Mouse (Mus musculus) spleen, postnatal 14 days (tissue): ENCODE measurements around the gene Cyp17a1.

Experiments used
- DNase-seq, 2 experiments: peaks; one replicate each; pipeline ENCODE4 v3.0.0; 2021 to 2022; ENCODE audit warnings: low spot score in 2 of 2

The Cyp17a1 gene

DNA sequence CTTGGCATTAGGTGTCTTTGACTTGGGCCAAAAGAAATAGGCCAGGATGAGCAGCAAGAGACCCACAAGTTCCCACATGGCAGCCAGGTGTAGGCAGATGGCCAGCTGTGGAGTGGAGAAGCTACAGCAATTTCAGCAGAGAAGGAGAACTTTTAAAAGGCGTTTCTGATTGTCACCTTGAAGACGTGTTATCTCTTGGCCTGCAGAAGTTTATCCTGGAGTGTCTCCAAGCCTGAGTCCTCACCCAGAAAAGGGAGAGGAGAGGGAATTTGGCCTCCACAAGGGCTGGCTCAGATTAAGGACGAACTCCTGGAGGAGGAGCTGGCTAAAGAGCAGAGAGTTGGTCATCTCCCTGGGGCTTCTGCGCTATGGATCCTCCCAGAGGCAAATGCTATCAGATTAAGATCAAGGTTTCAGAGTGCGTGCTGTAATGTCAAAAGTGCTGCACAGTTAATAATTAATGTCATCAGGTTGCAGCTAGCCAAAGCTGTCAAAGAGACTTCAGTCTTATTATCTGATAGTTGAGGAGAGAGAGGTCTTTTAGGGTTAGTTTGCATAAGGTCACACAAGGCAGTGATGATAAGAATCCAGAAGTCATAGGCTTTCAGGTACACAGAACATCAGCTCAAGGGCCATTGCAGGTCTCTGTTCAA, at the start of gene Cyp17a1:
Gene Cyp17a1 (minus strand): TSS at position 407 of the 653 bp plus-strand sequence.
- no peak for DNase-seq

DNA sequence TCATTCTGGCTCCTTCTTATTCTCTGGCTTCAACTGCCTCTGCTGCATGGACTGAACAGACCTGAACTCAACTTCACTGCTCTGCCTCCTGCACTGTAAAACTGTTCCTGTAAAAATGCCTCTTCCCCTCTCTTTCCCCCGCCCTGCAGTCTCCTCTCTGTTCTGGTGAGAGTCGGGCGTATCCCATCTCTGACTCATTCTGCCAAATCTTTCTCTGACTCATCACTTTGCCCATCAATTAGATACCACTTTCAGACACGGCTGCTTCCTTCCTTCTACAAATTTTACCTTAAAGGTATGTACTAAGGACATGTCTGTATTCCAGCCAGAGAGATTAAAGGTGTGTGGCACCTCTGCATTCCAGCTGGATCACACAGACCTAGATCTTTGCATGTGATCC, 45.2 kb upstream of the Cyp17a1 start:
- DNase-seq, result no peak

DNA sequence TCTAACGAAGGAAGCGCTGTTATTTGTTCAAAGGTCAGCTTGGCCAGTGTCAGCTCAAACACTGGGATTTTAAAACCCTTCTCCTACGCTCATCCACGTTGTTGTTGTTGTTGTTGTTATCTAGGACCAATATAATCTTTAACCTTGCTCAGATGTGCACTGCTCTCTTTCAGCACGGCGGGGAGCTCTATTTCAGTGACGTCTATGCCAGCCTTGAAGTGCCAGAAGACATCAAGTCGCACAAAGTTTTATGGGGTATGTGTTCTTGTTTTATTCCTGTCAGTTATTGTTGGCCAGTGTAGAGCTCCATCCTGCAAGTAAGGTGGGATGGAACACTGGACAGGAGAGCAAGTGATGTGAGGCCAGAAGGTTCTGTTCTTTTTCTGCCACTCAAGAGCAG, 42.0 kb upstream of the Cyp17a1 start:
- no peak for DNase-seq

DNA sequence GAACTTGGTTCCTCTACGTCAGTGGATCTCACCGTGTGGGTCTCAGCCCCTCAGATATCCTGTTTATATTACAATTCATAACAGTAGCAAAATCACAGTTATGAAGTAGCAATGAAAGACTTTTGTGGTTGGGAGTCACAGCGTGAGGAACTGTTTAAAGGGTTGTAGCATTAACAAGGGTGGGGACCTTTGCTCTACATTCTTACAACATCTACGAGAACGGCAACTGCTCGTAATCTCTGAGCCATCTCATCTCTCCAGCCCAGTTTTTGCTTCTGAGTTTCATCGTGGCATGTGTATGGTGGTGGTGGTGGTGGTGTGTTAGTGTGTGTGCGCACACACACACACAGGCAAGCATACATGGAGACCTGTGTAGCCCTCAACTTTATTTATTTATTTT, 41.3 kb upstream of the Cyp17a1 start:
- DNase-seq, result no peak

DNA sequence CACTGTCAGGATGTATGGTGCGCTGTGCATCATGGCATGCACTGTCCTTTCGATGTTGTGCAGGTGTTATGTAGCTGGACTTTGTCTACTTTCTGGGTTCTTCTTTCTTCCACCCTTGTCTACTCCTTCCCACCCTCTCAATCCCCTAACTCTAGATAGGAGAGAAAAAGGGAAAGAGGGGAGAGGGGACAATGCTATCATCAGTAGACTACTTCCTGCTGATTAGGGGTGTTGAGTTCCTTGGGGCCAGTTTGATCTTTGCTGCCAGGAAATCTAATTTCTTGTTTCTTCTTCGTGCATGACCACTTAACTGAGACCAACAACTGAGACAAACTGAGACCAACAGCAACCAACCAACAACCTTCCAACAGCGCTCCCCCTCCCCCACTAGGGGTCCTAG, 37.6 kb upstream of the Cyp17a1 start:
- no peak for DNase-seq

DNA sequence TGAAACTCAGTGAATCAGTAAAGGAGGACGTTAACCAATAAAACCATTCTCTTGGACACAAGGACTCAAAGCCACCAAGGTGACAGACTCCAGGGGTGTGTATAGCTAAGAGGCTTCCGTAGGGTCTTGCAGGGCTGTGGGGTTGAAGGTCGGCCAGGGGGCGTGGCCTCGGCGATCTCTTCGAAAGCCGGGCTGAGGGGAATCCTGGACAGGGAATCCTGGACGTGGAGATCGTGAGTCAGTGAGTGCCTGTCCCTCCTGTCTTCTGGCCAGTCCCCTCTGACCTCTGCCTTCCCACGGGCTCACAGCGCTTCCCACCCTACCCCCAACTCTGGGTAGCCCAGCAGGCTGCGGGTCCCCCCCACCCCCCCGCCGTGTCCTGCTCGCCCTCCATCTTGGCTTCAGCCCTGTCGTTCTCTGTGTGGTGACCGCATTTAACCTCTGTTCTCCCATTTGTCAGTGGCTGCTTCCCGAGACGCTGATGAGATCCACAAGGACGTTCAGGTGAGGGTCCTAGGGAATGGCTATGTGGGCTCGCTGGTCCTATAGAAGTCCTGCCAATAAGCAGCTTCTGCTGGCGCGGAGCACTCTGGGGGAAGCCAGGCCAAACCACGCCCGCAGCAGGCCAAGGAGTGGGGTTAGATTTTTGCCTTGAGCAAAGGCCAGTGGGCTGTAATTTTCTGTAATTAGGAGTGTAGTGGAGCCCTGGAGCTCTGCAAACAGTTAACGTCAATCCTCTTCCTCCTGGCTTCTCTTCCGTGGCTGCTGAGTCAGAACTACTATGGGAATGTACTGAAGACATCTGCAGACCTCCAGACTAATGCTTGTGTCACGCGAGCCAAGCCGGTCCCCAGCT, 34.6 kb upstream of the Cyp17a1 start, which contains the start of gene As3mt:
Gene As3mt (plus strand): TSS at position 163 of the 856 bp plus-strand sequence.
- peak; percentile 49 to 58 for DNase-seq

DNA sequence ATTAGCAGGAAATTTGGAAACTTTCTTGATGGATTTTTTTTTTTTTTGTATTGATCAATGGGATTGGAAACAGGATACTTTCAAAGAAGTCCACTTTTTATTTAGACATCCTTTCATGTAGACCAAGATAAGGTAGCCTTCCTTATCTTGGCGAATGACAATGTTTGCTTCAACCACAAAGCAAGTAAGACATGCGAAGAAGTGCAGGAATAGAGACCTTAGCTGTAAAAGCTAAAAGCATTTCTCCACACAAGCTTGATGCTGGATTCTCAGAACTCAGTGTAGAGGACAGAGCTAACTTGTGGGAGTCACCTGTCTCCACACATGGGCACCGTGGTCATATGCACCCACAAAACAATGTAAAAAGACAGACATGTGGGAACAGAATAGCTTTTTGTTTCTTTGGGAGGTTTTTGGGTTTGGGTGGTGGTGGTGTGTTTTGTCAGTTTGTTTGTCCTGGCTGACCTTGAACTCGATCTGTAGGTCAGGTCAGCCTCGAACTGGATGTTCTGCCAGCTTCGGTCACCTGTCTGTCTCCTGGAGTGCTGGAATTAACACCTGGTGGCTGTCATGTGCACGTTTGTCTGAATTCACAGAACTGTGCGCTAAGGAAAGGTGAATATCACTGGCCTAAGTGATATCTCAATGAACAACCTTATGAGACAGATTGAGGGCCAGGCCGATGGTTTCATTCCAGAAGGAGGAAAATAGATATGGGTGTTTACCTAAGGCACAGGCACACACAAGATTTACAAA, 33.7 kb upstream of the Cyp17a1 start:
- no peak for DNase-seq

DNA sequence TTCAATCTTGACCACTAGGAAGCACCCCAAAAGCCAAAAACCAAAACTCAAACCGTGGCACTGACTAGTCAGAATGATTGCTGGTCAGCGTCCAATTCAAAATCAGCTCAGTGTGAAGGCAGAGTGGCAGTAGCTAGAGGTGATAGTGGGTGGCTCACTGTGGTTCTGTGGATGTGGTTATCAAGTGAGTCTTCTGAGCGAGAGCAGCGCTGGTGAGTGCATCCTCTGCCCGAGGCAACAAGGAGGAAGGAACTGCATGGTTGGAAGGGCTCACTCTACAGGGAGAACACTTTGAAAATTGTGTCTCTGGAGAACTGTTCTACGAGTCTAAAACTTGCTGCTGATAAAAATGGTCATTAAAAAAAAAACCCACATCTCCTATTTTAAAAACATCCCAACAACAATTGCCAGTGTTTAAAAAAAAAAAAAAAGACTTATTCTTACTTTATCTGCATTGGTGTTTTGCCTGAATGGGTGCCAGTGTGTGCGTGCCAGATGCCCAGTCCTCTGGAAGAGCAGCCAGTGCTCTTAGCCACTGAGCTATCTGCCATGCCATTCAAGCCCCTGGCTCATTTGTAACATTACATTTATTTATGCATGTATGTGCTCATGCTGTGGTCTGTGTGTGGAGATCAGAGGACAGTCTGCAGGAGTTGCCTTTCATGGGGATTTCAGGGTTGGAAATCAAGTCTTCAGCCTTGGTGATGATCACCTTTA, 33.0 kb upstream of the Cyp17a1 start:
- DNase-seq, result no peak

DNA sequence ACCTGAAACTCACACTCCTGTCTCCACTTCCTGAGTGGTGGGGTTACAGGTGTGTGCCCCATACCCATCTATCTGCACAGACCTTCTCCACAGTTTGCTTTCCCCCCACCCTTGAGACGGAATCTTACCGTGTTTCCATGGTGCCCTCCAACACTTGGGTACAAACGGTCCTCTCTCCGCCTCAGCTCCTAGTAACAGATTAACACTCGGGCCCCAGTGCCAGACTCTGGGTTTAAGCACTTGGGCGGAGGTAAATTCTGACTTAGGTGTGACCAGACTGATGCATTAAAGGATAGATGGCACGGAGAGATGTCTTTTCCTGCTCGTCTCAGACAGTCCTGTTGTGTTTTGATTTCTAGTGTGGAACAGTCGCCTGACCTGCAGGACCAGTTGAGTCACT, 28.2 kb upstream of the Cyp17a1 start:
- no peak for DNase-seq

DNA sequence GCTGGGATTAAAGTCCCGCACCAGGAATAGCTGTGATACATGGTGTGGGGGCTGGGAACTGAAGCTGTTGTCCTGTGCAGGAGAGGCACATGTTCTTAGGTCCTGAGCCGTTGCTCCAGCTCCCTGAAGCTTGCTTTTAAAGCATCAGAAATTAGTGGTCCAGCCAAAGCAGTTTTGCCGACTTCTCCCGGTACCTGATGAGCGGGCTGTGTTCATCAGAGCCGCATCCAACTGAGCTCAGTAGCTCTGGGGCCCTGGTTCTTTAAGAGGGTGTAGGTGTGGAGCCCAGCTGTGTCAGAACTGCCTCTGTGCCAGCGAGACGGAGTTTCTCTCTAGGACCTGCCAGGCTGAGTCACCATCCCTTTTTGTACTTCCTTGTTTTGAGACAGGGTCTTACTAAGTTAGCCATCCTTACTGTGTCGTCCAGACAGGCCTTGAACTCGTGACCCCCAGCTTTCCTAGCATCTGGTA, 26.1 kb upstream of the Cyp17a1 start:
- DNase-seq, result no peak

DNA sequence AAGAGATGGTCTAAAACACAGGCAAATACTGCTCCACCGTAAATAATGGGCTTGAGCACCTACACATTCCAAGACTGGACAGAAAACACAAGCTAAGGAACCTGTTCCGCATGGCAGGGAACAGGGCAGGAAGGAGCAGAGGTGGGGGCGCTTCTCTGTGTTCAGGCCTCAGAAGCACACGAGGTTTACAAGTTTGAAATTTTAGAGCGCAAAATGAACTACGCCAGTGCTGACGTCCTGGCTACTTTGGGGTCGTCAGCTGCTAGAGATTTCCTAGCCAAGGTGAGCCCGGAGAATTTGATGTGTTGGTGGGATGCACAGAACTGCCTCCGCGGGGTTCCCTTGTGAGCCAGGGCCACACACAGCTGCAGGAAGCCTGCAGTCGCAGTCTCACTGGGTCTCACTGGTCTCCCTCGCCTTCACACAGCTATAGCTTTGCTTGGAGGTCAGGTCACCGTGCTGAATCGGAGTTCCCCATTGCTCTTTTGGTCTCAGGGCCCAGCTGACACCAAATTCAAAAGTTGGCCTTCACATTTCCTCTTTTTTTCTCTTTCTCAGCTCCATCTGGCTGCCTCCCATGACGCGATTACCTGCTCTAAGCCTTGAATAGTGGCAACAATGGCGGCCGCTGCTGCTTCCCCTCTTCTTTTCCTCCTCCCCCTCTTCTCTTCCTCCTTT, 25.0 kb upstream of the Cyp17a1 start:
- peak in 1 of 2 experiments; percentile 30 for DNase-seq

DNA sequence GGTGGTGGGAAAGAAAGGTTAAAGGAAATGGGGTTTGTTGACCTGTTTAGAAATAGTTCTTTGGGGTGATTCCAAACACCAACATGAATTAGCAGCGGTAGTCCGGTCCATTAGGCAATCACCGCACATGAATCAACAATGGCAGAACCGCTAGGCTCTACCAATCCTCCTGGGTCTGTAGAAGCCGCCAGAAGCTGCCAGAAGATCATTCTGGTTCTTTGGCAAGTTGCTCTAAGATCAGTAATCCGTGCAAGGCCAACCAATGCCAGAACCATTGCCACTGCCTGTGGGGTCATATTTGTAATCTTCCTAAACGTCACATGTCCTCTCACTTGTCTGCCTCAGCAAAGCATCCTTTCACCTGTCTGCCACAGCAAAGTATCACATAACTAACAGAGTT, 24.0 kb upstream of the Cyp17a1 start:
- no peak for DNase-seq

DNA sequence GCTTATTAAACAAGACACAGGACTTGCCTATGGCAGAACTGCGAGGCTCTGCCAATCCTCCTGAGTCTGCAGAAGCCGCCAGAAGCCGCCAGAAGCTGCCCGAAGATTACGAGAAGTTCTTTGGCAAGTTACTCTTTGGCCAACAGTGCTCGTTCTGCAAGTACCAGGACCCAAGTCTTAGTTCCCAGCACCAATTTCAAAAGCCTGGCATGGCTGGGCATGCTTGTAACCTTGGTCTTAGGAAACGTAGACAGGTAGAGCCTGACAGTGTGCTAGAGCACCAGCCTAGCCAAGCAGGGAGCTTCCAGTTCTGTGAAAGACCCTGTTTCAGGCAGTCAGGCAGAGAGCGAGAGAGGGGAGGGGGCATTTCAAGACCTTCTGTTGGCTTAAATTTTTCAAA, 23.5 kb upstream of the Cyp17a1 start:
- no peak for DNase-seq

DNA sequence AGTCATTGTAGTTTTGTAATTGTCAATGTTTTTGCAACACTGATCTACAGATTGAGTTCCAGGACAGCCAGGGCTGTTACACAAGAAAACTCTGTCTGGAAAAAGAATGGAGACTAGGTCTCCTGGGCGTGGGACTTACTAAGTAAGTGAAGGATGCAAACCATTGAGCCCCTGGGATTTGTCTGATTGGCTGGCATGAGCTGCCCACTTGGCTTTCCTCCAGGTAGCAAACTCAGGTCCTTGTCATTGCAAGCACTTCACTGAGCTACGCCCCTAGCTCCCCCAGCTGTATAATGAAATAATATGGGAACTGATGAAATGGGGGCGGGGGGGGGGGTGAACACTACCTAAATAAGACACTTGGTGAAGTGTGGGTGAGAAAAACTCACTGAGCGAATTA, 20.2 kb upstream of the Cyp17a1 start:
- no peak for DNase-seq

DNA sequence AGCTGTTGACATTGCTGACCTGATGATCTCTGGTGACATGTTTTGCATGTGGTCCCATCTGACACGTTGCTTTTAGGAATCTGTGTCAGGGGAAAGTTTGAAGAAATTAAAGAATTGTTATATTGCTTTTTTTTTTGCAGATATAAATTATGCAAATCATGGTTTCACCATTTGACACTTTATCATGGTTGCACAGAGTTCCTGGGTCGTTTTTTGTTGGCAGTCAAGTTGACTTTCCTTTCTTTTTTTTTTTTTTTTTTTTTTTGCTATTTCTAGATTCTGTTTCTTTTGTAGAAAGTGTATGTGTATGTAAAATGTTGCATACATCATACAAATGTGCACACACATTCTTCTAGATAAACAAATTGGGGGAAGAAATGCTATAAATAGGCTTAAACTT, 18.1 kb upstream of the Cyp17a1 start:
- no peak for DNase-seq

DNA sequence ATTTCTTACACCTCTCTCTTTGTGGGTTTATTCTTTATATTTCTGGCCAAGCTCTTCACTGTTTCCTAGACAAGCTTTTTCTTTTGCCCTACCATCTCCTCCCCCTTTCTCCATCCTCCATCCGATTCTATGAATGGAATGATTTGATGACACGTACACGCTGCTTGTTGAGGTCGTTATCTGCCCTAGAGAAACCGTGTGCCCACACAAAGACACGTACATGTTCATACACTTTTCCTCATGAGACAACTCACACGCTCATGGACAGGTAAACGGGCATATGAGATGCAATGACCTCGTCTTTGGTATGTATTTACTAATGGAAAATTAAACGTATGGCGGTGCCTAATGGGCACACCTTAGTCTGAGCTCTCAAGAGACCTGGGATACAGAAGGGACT, 17.4 kb upstream of the Cyp17a1 start:
- no peak for DNase-seq

DNA sequence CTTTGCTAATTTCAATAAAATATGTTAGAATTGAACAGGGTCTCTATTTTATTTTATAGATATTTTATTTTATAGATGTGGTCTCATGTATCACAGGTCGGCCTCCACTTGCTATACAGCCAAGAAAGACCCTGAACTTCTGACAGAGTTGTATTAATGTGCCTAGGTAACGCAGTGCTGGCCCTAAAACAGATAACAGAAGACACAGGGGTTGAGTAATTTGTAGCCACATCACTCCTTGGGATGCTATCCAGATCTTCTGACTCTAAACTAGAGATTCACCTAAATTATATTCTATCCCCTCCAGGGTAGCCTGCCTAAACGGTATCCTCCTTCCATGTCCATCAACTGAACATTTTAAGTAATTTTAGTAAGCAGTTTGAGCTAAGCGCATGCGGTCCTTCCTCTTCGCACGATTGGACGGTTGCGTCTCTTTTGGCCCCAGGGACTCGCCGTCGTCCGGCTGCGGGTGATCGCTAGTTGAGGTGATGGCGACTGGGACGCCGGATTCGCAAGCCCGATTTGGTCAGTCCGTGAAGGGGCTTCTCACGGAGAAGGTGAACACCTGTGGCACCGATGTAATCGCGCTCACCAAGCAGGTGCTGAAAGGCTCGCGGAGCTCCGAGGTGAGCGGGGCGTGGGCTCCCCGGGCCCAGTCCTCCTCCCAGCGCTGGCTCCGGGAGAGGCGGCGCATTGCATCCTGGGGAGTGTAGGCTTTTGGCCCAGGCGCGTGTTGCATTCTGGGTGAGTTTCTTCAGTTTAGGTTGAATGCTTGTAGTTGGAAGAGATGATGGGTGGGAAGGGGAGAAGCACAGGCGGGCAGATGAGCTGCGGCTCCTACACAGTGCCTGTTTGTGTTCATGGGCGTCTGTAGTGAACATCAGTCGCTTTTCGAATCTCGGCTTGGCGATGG, 16.7 kb upstream of the Cyp17a1 start, which contains the start of gene Borcs7:
Gene Borcs7 (plus strand): TSS at position 447 of the 913 bp plus-strand sequence.
- peak; percentile 69 to 79 for DNase-seq

DNA sequence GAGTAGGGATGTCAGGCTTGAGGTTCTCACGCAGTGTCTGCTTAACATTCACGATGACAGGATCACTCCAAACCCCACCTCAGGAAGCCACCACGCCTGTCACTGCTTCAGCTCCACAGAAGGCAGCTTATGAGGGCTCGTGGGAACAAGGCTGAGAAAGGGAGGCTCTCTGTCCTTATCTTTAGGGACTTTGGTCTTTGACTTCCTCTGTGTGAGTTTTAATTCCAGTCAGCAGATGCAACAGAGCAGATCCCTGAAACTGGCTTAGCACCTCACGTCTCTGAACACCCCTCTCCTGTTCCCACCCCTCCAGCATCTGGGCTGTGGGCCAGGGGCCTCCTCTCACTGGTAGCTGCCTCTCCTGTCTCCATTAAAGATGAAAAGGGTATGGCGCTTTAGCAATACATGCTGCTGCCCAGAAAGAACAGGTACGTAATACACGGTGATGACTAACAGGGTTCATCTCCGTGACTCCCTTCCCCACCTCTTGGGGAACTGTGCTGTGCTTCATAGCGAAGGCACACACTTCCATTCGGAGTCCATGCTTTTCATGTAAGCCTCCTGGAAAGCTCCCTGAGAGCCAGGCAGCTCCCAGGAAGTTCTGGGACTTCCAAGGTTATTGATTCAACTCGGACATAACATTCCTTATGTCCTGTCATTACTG, 6.9 kb upstream of the Cyp17a1 start:
- no peak for DNase-seq

DNA sequence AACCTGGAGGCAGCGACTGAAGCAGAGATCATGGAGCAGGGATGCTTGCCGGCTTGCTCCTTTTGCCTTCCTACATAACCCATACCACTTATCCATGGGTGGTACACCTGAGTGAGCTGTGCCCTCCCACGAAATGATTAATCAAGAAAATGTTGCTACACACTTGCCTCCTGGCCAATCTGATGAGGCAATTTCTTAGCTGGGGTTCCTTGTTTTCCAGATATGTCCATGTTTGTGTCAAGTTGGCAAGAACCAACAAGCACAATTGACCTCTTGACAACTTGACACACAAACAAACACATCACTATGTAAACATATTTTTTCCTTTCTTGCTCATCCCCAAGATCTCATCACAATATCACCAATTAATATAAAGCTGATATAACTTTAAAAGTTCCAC, 2.7 kb upstream of the Cyp17a1 start:
- no peak for DNase-seq
